Mouse (Mus musculus) left cerebral cortex, adult 18-20 months (tissue): ENCODE results near the gene Cst7. TPM values are rescaled to one million over a fixed set of nuclear protein-coding genes. Genes with fewer than 3 reads are reported as not detected.
"Not testable (repeated sequence)": the region's sequence is repeated elsewhere in the genome, so short reads cannot be mapped to it uniquely, and the experiment has no call there.

Experiments
- DNase-seq, 2 experiments: peaks; one replicate each; pipeline ENCODE4 v3.0.0; 2021 to 2022; ENCODE audit warnings: low spot score in 2 of 2, mixed read lengths in 1 of 2
- long read RNA-seq, 2 experiments: library from polyadenylated mRNA; stranded (forward); transcript quantifications; one replicate each; pipeline ENCODE4 v2.0.0; 2021
- total RNA-seq, 2 experiments: library from RNA; stranded (reverse); gene quantifications; 2 replicates each; pipeline ENCODE4 v1.2.3; 2021

Cst7 gene
- total RNA-seq, result not detected
- long read RNA-seq, experiment 1, result 0 reads
- long read RNA-seq, experiment 2, result 0 reads

DNA sequence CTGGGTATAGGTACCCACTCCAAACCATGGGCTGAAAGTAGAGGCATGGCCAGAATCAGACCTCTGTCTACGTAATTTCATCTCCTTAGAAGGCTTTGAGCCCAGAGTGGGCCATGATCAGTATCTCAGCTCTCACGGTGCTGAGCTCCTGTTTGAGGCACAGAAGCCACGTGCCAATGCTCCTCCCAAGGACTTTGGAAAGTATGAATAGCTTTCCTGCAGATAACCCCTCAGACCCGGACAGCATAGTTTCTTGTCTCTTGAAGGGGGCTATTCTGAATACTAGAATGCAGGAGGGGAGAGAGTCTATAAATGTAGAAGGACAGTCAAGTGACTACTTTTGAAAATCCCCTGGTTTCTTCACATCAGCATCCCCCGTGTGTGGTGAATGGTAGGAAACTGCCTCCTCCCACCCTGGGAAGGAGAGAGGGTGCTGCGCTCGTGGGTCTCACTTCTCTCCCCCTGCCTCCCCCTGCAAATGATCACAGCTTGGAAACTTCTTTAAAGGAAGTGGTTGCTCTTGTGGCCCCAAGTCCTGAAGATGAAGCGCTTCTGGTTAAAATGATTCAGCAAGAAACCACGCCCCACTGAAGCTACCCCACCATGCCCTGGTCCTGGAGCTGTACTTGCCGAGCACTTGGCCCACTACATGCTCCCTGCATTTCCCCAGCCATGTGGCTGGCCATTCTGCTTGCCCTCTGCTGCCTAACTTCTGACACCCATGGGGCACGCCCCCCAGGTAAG is at the start of gene Cst7:
Cst7 (plus strand) TSS at position 569 of the 744 bp plus-strand sequence.
- no peak for DNase-seq

DNA sequence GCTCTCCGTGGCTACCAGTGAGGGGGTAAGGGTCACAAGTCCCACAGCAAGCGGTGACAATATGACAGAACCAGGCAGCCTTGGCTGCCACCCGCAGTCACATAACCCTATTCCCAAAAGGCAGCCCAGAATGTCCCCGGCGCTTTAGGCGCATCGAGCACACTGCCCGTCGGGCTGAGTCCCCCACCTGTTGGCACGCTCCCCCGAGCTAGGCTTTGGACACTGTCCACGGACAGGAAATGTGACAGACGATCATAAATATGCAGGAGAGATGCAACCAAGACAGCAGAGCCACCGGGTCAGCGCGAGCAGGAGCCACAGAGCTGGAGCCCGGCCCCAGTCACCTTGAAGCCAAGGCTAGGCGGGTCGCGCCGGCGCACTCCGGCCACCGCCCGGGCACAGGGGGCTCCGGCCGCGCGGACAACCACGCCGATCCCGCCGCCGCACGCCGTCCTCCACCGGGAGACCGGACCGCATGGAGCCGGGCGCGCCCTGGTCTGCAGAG is 44.5 kb upstream of the Cst7 start:
- no peak for DNase-seq

- DNase-seq, result not testable (repeated sequence)
Observed at GRCm38 (mm10) chr2:150549576-150549975, 20.6 kb upstream of the Cst7 start.

GRCm38 (mm10) chr2:150558568-150558967 is 11.6 kb upstream of the Cst7 start:
- peak; percentile 25 to 28 for DNase-seq

DNA sequence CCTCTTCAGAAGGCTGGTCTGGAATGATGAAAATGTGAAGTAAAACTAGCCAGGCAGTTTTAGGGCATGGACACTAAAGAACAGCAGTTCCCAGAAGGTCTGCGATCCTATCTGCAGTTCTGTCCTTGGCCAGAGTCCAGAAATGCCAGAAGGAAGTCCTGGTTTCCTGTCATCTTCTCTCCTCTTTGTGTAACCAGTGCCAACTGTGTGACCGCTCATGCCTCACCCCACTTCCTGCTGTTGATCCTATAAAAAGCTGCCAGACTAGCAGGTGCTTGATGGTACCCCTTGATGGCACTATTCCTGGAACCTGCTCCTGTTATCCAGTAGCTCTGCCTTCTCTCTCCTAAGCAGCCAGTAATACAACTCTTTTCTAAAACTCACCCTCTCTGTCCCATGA is 3.2 kb upstream of the Cst7 start:
- no peak for DNase-seq

DNA sequence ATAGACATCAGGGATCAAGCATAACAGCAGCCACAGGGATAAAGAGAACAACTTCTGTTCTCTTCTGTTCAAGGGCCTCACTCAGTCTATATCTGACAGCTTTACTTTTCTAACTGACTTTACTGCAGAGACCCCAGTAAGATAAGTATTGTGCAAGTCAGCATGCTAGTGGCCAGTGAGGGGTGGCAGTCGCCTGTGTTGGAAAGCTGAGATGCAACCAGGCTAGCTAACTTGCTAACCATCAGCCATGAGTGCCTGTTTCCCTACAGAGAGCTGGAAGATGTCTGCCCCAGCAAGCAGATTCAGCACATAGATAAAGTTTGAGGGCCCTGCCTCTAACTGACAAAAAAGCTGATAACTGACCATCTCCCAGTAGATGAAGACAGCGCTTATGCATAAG is 546 bp downstream of the Cst7 start:
- no peak for DNase-seq

- no peak for DNase-seq
Observed at GRCm38 (mm10) chr2:150572463-150572862, 2.2 kb downstream of the Cst7 start.

GRCm38 (mm10) chr2:150576256-150576655 is 6.0 kb downstream of the Cst7 start:
- no peak for DNase-seq

DNA sequence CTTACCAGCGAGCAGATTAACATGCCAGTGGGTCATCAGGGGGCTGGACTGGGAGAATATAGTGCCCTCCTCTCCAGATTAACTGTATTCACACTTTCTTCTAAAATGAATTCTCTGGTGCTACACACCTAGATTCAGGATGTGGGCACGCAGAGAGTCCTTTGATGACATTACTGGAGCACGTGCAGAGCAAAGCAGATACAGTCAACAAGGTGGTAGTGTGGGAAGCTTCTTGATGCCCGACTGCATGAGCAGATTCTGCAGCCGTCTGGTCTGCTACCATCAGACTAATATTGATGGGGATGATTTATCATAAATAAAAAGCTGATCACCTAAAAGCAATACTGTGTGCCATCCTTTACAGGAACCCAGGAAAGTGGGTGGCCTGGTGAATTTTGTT is 8.4 kb downstream of the Cst7 start:
- no peak for DNase-seq

DNA sequence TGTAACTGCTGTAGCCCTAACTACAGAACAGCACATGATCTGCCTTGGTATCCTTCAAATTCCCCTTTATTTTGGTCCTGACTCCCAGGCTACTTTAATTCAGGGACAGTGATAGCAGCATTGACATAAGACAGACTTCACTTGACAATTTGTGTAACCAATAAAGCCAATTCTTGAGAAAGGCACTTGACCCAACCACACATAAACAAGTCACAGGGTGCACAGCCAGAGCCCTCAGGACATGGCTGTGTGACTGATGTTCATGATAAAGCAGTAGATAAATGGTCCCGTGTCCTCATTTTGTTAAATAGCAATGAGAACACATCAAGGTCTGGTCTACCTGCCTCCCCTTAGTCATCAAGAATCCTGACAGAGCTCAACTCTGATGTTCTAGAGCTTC is 9.4 kb downstream of the Cst7 start:
- DNase-seq, result no peak

- DNase-seq, result no peak
Observed at GRCm38 (mm10) chr2:150589076-150589475, 18.9 kb downstream of the Cst7 start.

DNA sequence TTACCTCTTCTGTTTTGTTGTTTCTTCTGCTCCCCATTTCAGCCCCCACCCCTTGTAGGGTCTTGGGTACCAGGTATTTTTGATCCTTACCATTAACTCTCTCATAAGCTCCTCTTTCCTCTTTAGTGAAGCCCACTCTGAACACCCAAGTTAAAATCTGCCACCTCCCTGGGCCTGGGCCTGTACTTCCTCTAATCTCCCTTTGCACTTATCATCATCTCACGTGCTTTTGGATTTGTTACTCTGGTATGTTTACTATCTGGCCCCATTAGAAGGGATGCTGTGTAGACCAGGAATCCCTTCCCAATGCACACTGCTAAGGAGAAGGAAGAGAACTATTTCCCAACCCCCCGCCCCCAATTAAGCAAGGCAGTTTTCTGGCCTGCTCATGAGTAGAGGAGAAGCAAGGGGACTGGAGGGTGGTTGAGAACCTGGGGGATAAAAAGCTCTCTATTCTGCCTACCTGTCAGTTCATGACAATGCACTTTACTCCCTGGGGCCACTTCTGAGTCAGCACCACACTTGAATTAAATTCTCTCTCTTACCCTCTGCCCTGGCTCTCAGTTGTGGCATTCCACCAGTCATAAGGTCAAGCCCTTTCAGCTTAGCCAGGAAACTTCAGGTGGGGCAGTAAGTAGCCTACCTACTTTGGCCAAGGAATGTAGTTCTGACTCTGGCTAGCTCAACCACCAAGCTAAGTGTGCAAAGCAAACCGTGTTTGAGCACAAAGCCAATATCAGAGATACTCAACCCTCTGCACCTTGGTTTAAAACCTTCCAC is 25.4 kb downstream of the Cst7 start:
- no peak for DNase-seq

- no peak for DNase-seq
Observed at GRCm38 (mm10) chr2:150600263-150600662, 30.0 kb downstream of the Cst7 start.

DNA sequence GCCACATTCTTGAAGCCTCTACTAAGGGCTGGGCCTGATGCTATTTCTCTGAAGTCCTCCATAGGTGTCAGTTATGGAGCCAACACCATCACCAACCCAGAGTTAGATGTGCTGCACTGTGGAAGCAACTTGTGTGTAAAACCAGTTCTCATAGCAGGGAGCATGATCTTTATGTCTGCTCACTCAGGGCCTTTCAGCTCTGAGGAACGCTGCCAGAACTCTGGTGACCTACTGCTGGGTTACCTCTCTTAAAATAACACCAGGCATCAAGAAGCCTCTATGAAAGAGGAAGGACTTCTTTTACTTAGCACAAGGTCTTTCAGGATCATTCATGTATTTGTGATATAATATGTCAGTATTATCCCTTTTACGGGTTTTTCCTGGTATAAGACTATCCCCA is 32.0 kb downstream of the Cst7 start:
- no peak for DNase-seq

DNA sequence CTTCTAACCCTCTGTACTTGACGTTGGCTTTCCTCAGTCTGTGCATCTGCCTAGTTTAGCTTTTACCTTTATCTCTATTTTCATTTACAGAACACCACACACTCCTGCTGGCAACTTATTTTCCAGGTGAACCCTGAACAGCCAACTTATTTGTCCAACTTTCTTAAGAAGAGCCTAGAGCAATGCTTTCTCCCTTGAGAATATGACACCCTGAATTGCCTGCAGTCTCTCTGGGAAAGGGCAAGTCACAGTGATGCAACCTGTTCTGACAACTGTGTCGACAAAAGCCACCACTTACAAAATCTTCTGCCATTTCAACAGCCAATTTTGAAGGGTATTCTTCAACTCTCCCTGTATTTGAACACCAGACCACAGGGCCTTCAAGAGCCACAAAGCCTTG is 34.6 kb downstream of the Cst7 start:
- DNase-seq, result no peak

DNA sequence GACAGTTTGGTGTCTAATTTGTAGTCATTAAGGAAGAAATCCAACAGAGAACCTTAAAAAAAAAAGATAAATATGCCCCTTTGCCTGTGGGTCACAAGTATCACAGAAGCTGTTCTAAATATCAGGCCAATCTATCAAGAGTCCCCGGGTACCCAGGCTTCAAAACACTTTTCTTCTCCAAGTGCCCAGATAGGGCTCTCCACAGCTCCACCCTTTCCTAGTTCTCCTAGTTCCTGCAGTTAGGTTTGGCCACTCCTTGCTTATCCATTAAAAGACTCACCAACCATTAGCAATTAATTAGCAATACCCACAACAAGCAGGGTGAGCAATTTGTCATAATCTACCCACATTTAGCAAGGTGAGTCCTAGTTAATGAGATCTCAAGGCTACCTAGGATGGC is 36.9 kb downstream of the Cst7 start:
- no peak for DNase-seq

DNA sequence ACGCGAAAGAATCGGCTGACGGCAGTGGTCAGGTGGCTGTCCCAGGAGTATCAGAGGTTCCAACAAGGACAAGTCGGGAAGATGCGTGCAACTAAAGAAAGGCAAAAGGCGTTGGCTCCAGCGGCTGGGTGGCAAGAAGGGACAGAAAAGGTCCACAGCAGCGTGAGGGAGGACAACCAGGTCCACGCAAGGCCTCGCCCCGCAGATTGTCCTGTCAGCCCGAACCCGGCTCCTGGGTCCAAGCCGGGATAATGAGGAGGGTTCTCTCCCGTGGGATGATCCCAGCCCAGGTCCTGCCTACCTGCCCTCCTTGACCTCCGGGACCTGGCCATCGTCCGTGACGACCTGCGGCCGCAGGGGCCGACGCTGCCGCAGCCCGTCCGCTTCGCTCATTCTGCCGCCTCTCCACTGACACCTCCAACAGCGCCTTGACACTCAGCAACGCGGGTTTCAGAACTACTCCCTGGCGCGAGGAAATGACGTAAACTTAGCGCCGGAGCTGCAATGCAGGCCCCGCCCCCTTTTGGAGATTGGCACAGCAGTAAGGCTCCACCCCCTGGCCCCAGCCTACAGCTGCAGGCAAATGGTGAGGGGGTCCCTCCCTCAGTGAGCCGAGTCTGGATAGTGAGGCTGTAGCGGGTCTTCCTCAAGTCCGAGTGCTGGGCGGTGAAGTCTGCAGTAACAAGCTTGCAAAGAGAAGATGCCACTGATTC is 38.0 kb downstream of the Cst7 start, which contains the start of gene Apmap:
Apmap (minus strand) TSS at position 481 of the 713 bp plus-strand sequence.
- DNase-seq, result peak; percentile 97 to 99

DNA sequence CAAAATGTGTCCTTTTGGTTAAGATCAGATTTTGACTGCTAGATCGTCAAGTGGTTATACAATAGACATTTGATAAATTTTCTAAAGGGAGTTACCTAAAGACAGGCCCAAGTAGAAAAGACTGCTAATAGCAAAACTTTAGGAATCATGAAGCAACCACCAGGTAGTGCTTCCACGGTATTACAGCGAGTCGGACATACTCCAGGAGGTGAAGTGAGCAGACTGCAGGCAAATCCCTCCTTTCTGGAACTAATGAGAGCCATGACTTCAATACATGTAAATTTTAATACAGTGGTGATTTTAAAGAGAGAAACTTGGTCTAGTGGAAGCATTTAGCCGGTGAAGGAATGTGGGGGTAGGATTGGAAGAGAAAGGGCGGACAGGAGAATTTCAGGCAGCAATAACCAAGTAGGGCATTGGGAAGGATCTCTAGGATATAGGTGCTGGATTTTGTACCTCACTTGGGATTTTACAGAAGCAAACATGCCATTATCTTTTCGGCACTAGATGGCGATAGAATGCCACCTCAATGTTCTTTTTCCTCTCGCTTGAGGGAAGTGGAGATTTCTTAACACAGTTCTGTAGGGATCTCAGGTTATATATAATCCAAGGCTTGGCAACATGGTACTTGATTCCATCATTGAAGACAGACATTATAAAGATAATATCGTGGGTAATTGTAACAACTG is 38.8 kb downstream of the Cst7 start:
- peak; percentile 78 to 79 for DNase-seq

- DNase-seq, result no peak
Observed at GRCm38 (mm10) chr2:150610097-150610496, 39.9 kb downstream of the Cst7 start.

GRCm38 (mm10) chr2:150621698-150622097 is 51.5 kb downstream of the Cst7 start:
- no peak for DNase-seq

DNA sequence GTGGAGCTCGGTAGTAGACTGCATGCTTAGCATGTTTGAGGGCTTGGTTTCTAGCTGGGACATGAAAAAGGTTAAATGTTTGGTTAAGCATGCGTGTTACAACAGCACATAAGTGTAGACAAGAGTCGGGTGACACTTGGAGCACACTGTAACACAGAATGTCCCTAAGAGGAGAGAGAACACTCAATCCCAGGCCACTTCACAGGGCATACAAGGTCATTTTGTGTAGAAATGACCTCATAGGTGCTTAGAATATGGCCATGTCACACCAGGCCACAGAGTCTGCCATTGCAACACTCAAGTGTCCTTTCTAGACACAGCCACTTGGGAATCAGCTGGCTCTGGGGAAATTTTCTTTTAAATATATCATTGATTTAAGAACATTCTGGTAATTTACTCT is 53.7 kb downstream of the Cst7 start:
- DNase-seq, result no peak
